27 mouse cellular contexts compared by ENCODE assay signal in genomic region chr13:75745328-75745727, GRCm38 (mm10).
"Had no signal": no experiment of that assay in that cellular context is flagged by ENCODE, and none has a peak within 500 bp of the region (broad histone marks: within the 10 kb centered on the region; RNA-seq: fewer than 3 reads in every experiment).

No protein-coding gene starts in this region.

- DNase-seq: gastrocnemius, adult 2 months; gastrocnemius, postnatal 10 days; gastrocnemius, postnatal 25 days; heart, adult 18-20 months; heart, postnatal 10 days; heart, postnatal 4 days; kidney, adult 18-20 months; kidney, adult 9 months; kidney, postnatal 14 days; kidney, postnatal 36 days; left cerebral cortex, postnatal 4 days; lung, adult 18-20 months had no signal

- H3K9ac ChIP-seq: heart, embryonic 12.5 days; hindbrain, embryonic 12.5 days; hindbrain, embryonic 14.5 days; intestine, embryonic 15.5 days; kidney, embryonic 15.5 days; limb, embryonic 13.5 days; limb, embryonic 15.5 days had no signal

- H3K4me1 ChIP-seq: hindbrain, embryonic 10.5 days; hindbrain, embryonic 12.5 days; intestine, embryonic 15.5 days; kidney, embryonic 15.5 days; limb, embryonic 15.5 days had no signal

- ATAC-seq: hindbrain, embryonic 16.5 days; inflammation-experienced regulatory T-cells, adult 6 months; intestine, embryonic 15.5 days; intestine, postnatal 0 days had no signal

- H3K4me2 ChIP-seq: heart, embryonic 12.5 days; hindbrain, embryonic 12.5 days; hindbrain, embryonic 14.5 days; intestine, embryonic 15.5 days; kidney, embryonic 15.5 days; limb, embryonic 13.5 days; limb, embryonic 15.5 days had no signal

- H3K27me3 ChIP-seq: heart, embryonic 12.5 days; hindbrain, embryonic 12.5 days; intestine, embryonic 15.5 days; kidney, embryonic 15.5 days; limb, embryonic 13.5 days; limb, embryonic 15.5 days had no signal

- H3K4me3 ChIP-seq: gastrocnemius, adult 2 months; heart, embryonic 10.5 days; heart, embryonic 12.5 days; hindbrain, embryonic 10.5 days; hindbrain, embryonic 12.5 days; intestine, embryonic 15.5 days; kidney, embryonic 15.5 days; layer of hippocampus, adult 2 months; left cerebral cortex, adult 2 months; limb, embryonic 13.5 days; limb, embryonic 15.5 days had no signal

- H3K9me3 ChIP-seq: heart, embryonic 10.5 days; heart, embryonic 12.5 days; hindbrain, embryonic 10.5 days; hindbrain, embryonic 12.5 days; intestine, embryonic 15.5 days; kidney, embryonic 15.5 days; limb, embryonic 13.5 days; limb, embryonic 15.5 days had no signal

- H3K36me3 ChIP-seq: heart, embryonic 10.5 days; heart, embryonic 12.5 days; hindbrain, embryonic 10.5 days; hindbrain, embryonic 12.5 days; intestine, embryonic 15.5 days; kidney, embryonic 15.5 days; limb, embryonic 13.5 days; limb, embryonic 15.5 days had no signal

- H3K27ac ChIP-seq: heart, embryonic 10.5 days; hindbrain, embryonic 10.5 days; hindbrain, embryonic 12.5 days; hindbrain, embryonic 14.5 days; intestine, embryonic 15.5 days; kidney, embryonic 15.5 days; kidney, postnatal 0 days; layer of hippocampus, adult 2 months; left cerebral cortex, adult 2 months; limb, embryonic 13.5 days; limb, embryonic 15.5 days had no signal
